Mouse (Mus musculus): ENCODE measurements around the gene Apol6.

DNA sequence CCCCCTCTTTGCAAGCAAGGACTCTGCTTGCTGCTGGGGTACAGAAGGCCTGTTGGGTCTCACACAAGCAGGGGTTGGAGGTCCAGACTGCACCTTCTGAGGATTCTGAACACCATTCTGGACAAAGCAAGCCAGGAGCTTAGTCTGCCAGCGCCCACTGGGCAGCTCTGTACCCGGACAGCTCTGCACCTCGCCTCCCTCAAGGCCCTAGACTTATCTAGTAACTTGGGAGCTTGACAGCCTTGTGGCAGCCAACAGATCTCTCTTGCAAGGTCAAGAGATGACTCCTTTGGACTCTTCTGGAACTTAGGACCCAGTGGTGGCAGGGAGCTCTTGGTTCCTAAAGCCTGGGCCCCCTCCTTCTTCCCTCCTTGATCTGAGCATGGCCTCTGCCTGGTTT lies 17.4 kb upstream of the Apol6 start:
- TF ChIP-seq CTCF (IDR thresholded peaks at IDR 0.05; ENCODE audit: low read depth) (no peak), EP300 (IDR thresholded peaks at IDR 0.05; ENCODE audit: low read depth) (no peak)

All from liver, postnatal 0 days (tissue).